Mouse (Mus musculus) bone marrow, adult 2 months (tissue): ENCODE results near the gene Dennd6b.

ENCODE experiments used
- CTCF ChIP-seq: fragments of 200-500 bp; IDR thresholded peaks from 2 replicates; pipeline ENCODE4 v1.5.1; 2011; ENCODE audit warnings: low read length, control low read depth; ENCODE audit not compliant: control insufficient read depth, insufficient read depth
- POLR2A ChIP-seq: fragments of 200-500 bp; IDR thresholded peaks from 2 replicates; pipeline ENCODE4 v1.6.1; 2011; ENCODE audit warnings: low read depth, mild to moderate bottlenecking, control low read depth, low read length, borderline replicate concordance; ENCODE audit not compliant: control insufficient read depth

DNA sequence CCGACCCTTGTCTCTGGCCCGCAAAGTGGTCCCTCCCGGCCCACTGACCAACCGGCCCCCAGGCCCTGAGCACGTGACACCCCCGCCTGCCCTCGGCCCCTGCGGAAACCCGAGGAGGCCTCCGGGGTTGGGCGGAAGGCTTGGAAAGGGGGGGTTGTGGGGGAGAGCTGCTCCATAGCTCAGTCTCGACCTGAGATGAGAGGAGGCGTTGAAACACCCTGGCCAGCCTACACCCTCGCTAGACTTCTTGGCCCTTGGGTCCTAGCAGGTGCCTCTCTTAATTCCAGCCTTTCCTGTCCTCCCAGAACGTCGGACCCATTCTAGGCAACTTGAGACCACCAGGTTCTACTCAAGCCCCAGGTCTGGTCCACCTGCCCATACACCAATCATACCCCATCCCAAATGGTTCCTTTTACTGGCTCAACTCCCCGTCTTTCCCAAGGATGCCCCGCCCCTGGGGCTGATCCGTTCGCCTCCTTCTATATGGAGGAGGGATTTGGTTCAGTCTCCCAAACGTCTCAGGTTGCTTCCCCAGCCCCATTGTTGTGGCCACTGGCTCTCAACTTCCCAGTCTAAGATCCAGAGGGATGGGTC is 55.5 kb downstream of the Dennd6b start, which contains the start of gene Mapk12:
- no peak for TF ChIP-seq POLR2A
- TF ChIP-seq CTCF: no peak
